Comparison of ENCODE assay signal across 9 mouse cellular contexts in the genomic region with DNA sequence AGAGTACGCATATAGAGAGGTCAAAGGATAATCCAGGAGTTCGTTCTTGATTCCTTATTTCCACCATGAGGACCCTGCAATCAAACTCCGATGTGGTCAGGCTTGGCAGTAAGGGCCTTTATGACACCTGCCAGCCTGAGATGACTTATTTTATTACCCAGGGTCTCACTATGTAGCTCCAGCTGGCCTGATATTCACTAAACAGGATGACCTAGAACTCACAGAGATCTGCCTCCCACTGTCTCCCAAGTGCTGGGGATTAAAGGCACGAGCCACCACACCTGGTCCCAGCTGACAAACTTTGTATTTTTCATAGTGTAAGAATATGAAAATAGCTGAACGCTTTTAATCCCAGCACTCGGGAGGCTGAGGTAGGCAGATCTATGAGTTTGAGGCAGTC. TPM values are rescaled to one million over a fixed set of nuclear protein-coding genes. Genes with fewer than 3 reads are reported as not detected.
DNase-seq lines count a peak whose midpoint lies in the region; ATAC-seq and TF ChIP-seq lines count a peak whose summit lies in the region.
"Had no signal": no experiment of that assay in that cellular context is flagged by ENCODE, and none has a peak within 500 bp of the region (broad histone marks: within the 10 kb centered on the region; RNA-seq: fewer than 3 reads in every experiment).

No protein-coding gene starts in this region.

- no peak for ATAC-seq in hindbrain, embryonic 11.5 days (ENCODE audit: low FRiP score)
- ATAC-seq in hindbrain, embryonic 12.5 days (ENCODE audit: low FRiP score), result no peak
- no peak for ATAC-seq in embryonic facial prominence, embryonic 14.5 days (ENCODE audit: low read depth)
- no peak for ATAC-seq in midbrain, embryonic 13.5 days

- H3K4me2 ChIP-seq in hindbrain, embryonic 11.5 days (replicated peaks; ENCODE audit: low read depth, low read length), result peak overlapping the region; percentile 66
- H3K4me2 ChIP-seq in hindbrain, embryonic 12.5 days (replicated peaks), result no peak overlapping the region
- peak overlapping the region; percentile 63; the same call in 1 of the 2 replicates for H3K4me2 ChIP-seq in embryonic facial prominence, embryonic 14.5 days (ENCODE audit: low read depth, low read length)
- H3K4me2 ChIP-seq in midbrain, embryonic 13.5 days (replicated peaks), result peak overlapping the region; percentile 68

- H3K27ac ChIP-seq in hindbrain, embryonic 11.5 days (ENCODE audit: low read depth, low read length), result no peak overlapping the region
- no peak overlapping the region for H3K27ac ChIP-seq in hindbrain, embryonic 12.5 days
- no peak overlapping the region for H3K27ac ChIP-seq in cortical plate, adult 2 months (ENCODE audit: insufficient read depth, low read length)
- no peak overlapping the region for H3K27ac ChIP-seq in embryonic facial prominence, embryonic 14.5 days (replicated peaks; ENCODE audit: low read depth, low read length)
- peak overlapping the region; percentile 91 for H3K27ac ChIP-seq in midbrain, embryonic 13.5 days

- no peaks in the 10 kb centered on the region for H3K36me3 ChIP-seq in hindbrain, embryonic 11.5 days (ENCODE audit: control insufficient read depth, insufficient read depth, low read length)
- H3K36me3 ChIP-seq in hindbrain, embryonic 12.5 days, result no peaks in the 10 kb centered on the region
- no peaks in the 10 kb centered on the region for H3K36me3 ChIP-seq in embryonic facial prominence, embryonic 14.5 days (ENCODE audit: control insufficient read depth, insufficient read depth, low read length)
- H3K36me3 ChIP-seq in midbrain, embryonic 13.5 days, result no peaks in the 10 kb centered on the region
- H3K36me3 ChIP-seq: G1E had no signal

- H3K9me3 ChIP-seq in hindbrain, embryonic 11.5 days (ENCODE audit: control insufficient read depth, low read length), result no peaks in the 10 kb centered on the region
- H3K9me3 ChIP-seq in hindbrain, embryonic 12.5 days (replicated peaks), result no peaks in the 10 kb centered on the region
- H3K9me3 ChIP-seq in embryonic facial prominence, embryonic 14.5 days (ENCODE audit: control insufficient read depth, low read length), result no peaks in the 10 kb centered on the region
- no peaks in the 10 kb centered on the region for H3K9me3 ChIP-seq in midbrain, embryonic 13.5 days
- H3K9me3 ChIP-seq: G1E had no signal

- TF ChIP-seq CTCF in cortical plate, adult 2 months (IDR thresholded peaks at IDR 0.05; ENCODE audit: extremely low read depth, insufficient read depth, low read length), result no peak

- H3K4me3 ChIP-seq in hindbrain, embryonic 11.5 days (ENCODE audit: low read depth, low read length), result no peak overlapping the region
- H3K4me3 ChIP-seq in hindbrain, embryonic 12.5 days, result no peak overlapping the region
- H3K4me3 ChIP-seq in cortical plate, adult 2 months (ENCODE audit: insufficient read depth, low read length), result peak overlapping the region; percentile 53; the same call in 1 of the 2 replicates
- no peak overlapping the region for H3K4me3 ChIP-seq in embryonic facial prominence, embryonic 14.5 days (ENCODE audit: low read depth, low read length)
- H3K4me3 ChIP-seq in midbrain, embryonic 13.5 days (replicated peaks), result no peak overlapping the region
- H3K4me3 ChIP-seq: erythroblast, embryonic 14.5 days had no signal

- WGBS in hindbrain, embryonic 11.5 days, result 76% methylated on average over 6 of the region's 6 CpGs
- WGBS in hindbrain, embryonic 12.5 days, result 71% methylated on average over 6 of the region's 6 CpGs
- 75% methylated on average over 6 of the region's 6 CpGs for WGBS in embryonic facial prominence, embryonic 14.5 days
- 70% methylated on average over 6 of the region's 6 CpGs for WGBS in midbrain, embryonic 13.5 days

- no peak for DNase-seq in hindbrain, embryonic 11.5 days (ENCODE audit: low spot score)
- DNase-seq in embryonic facial prominence, embryonic 14.5 days (ENCODE audit: low spot score), result no peak
- no peak for DNase-seq in natural killer cell, adult 2 months (ENCODE audit: low spot score in 2 of 2)
- DNase-seq in kidney, adult 8-10 months, result no peak

- H3K27me3 ChIP-seq in hindbrain, embryonic 11.5 days (ENCODE audit: control insufficient read depth, insufficient read depth, low read length), result no peaks in the 10 kb centered on the region; the same call in 1 of the 2 replicates
- peaks cover 23% of the 10 kb centered on the region for H3K27me3 ChIP-seq in hindbrain, embryonic 12.5 days
- H3K27me3 ChIP-seq in embryonic facial prominence, embryonic 14.5 days (replicated peaks; ENCODE audit: control insufficient read depth, insufficient read depth, low read length), result no peaks in the 10 kb centered on the region
- H3K27me3 ChIP-seq in midbrain, embryonic 13.5 days, result peaks cover 17% of the 10 kb centered on the region

- H3K4me1 ChIP-seq in hindbrain, embryonic 11.5 days (replicated peaks; ENCODE audit: control insufficient read depth, insufficient read depth, low read length), result peaks cover 5% of the 10 kb centered on the region; the same call in 1 of the 2 replicates
- peaks cover 9% of the 10 kb centered on the region for H3K4me1 ChIP-seq in hindbrain, embryonic 12.5 days
- no peaks in the 10 kb centered on the region for H3K4me1 ChIP-seq in cortical plate, adult 2 months (ENCODE audit: control insufficient read depth, insufficient read depth, low read length)
- H3K4me1 ChIP-seq in embryonic facial prominence, embryonic 14.5 days (ENCODE audit: control insufficient read depth, insufficient read depth, low read length), result peaks cover 4% of the 10 kb centered on the region; the same call in 1 of the 2 replicates
- H3K4me1 ChIP-seq in midbrain, embryonic 13.5 days (replicated peaks), result peaks cover 17% of the 10 kb centered on the region

- no peak overlapping the region for H3K9ac ChIP-seq in hindbrain, embryonic 11.5 days (ENCODE audit: low read depth, low read length)
- H3K9ac ChIP-seq in hindbrain, embryonic 12.5 days, result no peak overlapping the region
- H3K9ac ChIP-seq in embryonic facial prominence, embryonic 14.5 days (ENCODE audit: low read depth, low read length), result no peak overlapping the region
- 0 out of 2 replicates have a peak overlapping the region, but pooled peaks have one; percentile 7 for H3K9ac ChIP-seq in midbrain, embryonic 13.5 days (replicated peaks)

- TF ChIP-seq POLR2A in cortical plate, adult 2 months (IDR thresholded peaks at IDR 0.05; ENCODE audit: extremely low read depth, insufficient read depth, low read length), result no peak

RNA-seq across cellular contexts. Expression of gene Tubg2, which starts 0.6 kb away (rescaled TPM):
- 5.5 and 5.7 TPM in 2 replicates for polyA plus RNA-seq in hindbrain, embryonic 11.5 days (2014; fragmentation: Nextera tagmentation; extraction: Ambion mirVana)
- polyA plus RNA-seq in hindbrain, embryonic 12.5 days (2016; fragmentation: Nextera tagmentation; extraction: Ambion mirVana), result 10.4 and 12.9 TPM in 2 replicates
- polyA plus RNA-seq in cortical plate, adult 2 months (2012; rRNA removed), result 57.9 and 61.0 TPM in 2 replicates
- polyA plus RNA-seq in embryonic facial prominence, embryonic 14.5 days (2014; fragmentation: Nextera tagmentation; extraction: Ambion mirVana), result 6.6 and 8.4 TPM in 2 replicates
- 29.8 and 31.6 TPM in 2 replicates for polyA plus RNA-seq in midbrain, embryonic 13.5 days (2015; fragmentation: Nextera tagmentation; extraction: Ambion mirVana)
- polyA plus RNA-seq: erythroblast, embryonic 14.5 days; G1E had no signal

RNA-seq across cellular contexts. Expression of gene Cntnap1, which starts 15.2 kb away (rescaled TPM):
- 0.29 and 0.39 TPM in 2 replicates for polyA plus RNA-seq in hindbrain, embryonic 11.5 days (2014; fragmentation: Nextera tagmentation; extraction: Ambion mirVana)
- 0.97 and 1.2 TPM in 2 replicates for polyA plus RNA-seq in hindbrain, embryonic 12.5 days (2016; fragmentation: Nextera tagmentation; extraction: Ambion mirVana)
- polyA plus RNA-seq in cortical plate, adult 2 months (2012; rRNA removed), result 89.5 and 92.4 TPM in 2 replicates
- polyA plus RNA-seq in embryonic facial prominence, embryonic 14.5 days (2014; fragmentation: Nextera tagmentation; extraction: Ambion mirVana), result 1.6 and 1.9 TPM in 2 replicates
- polyA plus RNA-seq in midbrain, embryonic 13.5 days (2015; fragmentation: Nextera tagmentation; extraction: Ambion mirVana), result 1.3 and 1.5 TPM in 2 replicates

RNA-seq across cellular contexts. Expression of gene Plekhh3, which starts 16.0 kb away (rescaled TPM):
- 7.7 and 8.2 TPM in 2 replicates for polyA plus RNA-seq in hindbrain, embryonic 11.5 days (2014; fragmentation: Nextera tagmentation; extraction: Ambion mirVana)
- polyA plus RNA-seq in hindbrain, embryonic 12.5 days (2016; fragmentation: Nextera tagmentation; extraction: Ambion mirVana), result 14.3 and 15.4 TPM in 2 replicates
- 15.1 and 15.8 TPM in 2 replicates for polyA plus RNA-seq in cortical plate, adult 2 months (2012; rRNA removed)
- polyA plus RNA-seq in embryonic facial prominence, embryonic 14.5 days (2014; fragmentation: Nextera tagmentation; extraction: Ambion mirVana), result 17.7 and 20.9 TPM in 2 replicates
- 7.3 and 8.1 TPM in 2 replicates for polyA plus RNA-seq in midbrain, embryonic 13.5 days (2015; fragmentation: Nextera tagmentation; extraction: Ambion mirVana)

RNA-seq across cellular contexts. Expression of gene Ccr10, which starts 20.1 kb away (rescaled TPM):
- polyA plus RNA-seq in hindbrain, embryonic 11.5 days (2014; fragmentation: Nextera tagmentation; extraction: Ambion mirVana), result 0.19 TPM in 1 of 2 replicates, not detected in the other
- polyA plus RNA-seq in hindbrain, embryonic 12.5 days (2016; fragmentation: Nextera tagmentation; extraction: Ambion mirVana), result 0.23 and 0.61 TPM in 2 replicates
- polyA plus RNA-seq in cortical plate, adult 2 months (2012; rRNA removed), result 0.23 and 0.36 TPM in 2 replicates
- polyA plus RNA-seq in embryonic facial prominence, embryonic 14.5 days (2014; fragmentation: Nextera tagmentation; extraction: Ambion mirVana), result 0.28 TPM in 1 of 2 replicates, not detected in the other
- polyA plus RNA-seq in midbrain, embryonic 13.5 days (2015; fragmentation: Nextera tagmentation; extraction: Ambion mirVana), result 0.19 and 0.38 TPM in 2 replicates
- polyA plus RNA-seq: G1E had no signal

RNA-seq across cellular contexts. Expression of gene Tubg1, which starts 35.4 kb away (rescaled TPM):
- 97.7 and 98.6 TPM in 2 replicates for polyA plus RNA-seq in hindbrain, embryonic 11.5 days (2014; fragmentation: Nextera tagmentation; extraction: Ambion mirVana)
- 81.6 and 83.2 TPM in 2 replicates for polyA plus RNA-seq in hindbrain, embryonic 12.5 days (2016; fragmentation: Nextera tagmentation; extraction: Ambion mirVana)
- 15.2 and 15.3 TPM in 2 replicates for polyA plus RNA-seq in cortical plate, adult 2 months (2012; rRNA removed)
- 55.7 and 60.2 TPM in 2 replicates for polyA plus RNA-seq in embryonic facial prominence, embryonic 14.5 days (2014; fragmentation: Nextera tagmentation; extraction: Ambion mirVana)
- 89.4 and 91.0 TPM in 2 replicates for polyA plus RNA-seq in midbrain, embryonic 13.5 days (2015; fragmentation: Nextera tagmentation; extraction: Ambion mirVana)

Comparison
In these comparisons a context has a peak if more than half of its experiments do, and no peak if none do; other contexts are left out.
1. RNA of gene Cntnap1, which starts 15.2 kb away (polyA plus RNA-seq): 89.5 to 92.4 TPM in cortical plate, adult 2 months; 1.6 to 1.9 TPM in embryonic facial prominence, embryonic 14.5 days, 1.3 to 1.5 TPM in midbrain, embryonic 13.5 days, 0.97 to 1.2 TPM in hindbrain, embryonic 12.5 days and 0.29 to 0.39 TPM in hindbrain, embryonic 11.5 days; every median in the first group is over 10 times any median in the second.